Mouse (Mus musculus): ENCODE data around the gene Itih3. TPM values are rescaled to one million over a fixed set of nuclear protein-coding genes. Genes with fewer than 3 reads are reported as not detected.

Gene Itih3
- polyA plus RNA-seq, 1 experiment from 2014 or later = 0.05 TPM

- Histone ChIP-seq H3K27ac (ENCODE audit: low read depth, low read length) (no peak overlapping the region), H3K4me1 (replicated peaks; ENCODE audit: control insufficient read depth, insufficient read depth, low read length) (no peaks in the 10 kb centered on the region), H3K4me2 (ENCODE audit: low read depth, low read length, severe bottlenecking) (no peak overlapping the region), H3K4me3 (ENCODE audit: low read depth, low read length) (no peak overlapping the region), H3K9me3 (ENCODE audit: control insufficient read depth, low read length) (no peaks in the 10 kb centered on the region), H3K27me3 (ENCODE audit: control insufficient read depth, insufficient read depth, low read length) (no peaks in the 10 kb centered on the region), H3K9ac (ENCODE audit: low read length) (no peak overlapping the region), H3K36me3 (ENCODE audit: control insufficient read depth, insufficient read depth, low read length) (no peaks in the 10 kb centered on the region)
- 92% methylated on average over 8 of the region's 8 CpGs for WGBS
- ATAC-seq (replicated peaks; ENCODE audit: low FRiP score) (no peak), DNase-seq (ENCODE audit: low spot score) (no peak)
Observed at GRCm38 (mm10) chr14:30911141-30911540, 12.4 kb downstream of the Itih3 start.

- no peaks in the 10 kb centered on the region for H3K4me1 ChIP-seq (replicated peaks; ENCODE audit: control insufficient read depth, insufficient read depth, low read length)
- 91% methylated on average over 3 of the region's 3 CpGs for WGBS
- no peak overlapping the region for H3K27ac ChIP-seq (ENCODE audit: low read depth, low read length)
- no peak for ATAC-seq (replicated peaks; ENCODE audit: low FRiP score)
- no peak overlapping the region for H3K4me3 ChIP-seq (ENCODE audit: low read depth, low read length)
- no peak overlapping the region for H3K4me2 ChIP-seq (ENCODE audit: low read depth, low read length, severe bottlenecking)
- DNase-seq (ENCODE audit: low spot score) = no peak
- H3K27me3 ChIP-seq (ENCODE audit: control insufficient read depth, insufficient read depth, low read length) = no peaks in the 10 kb centered on the region
- H3K9me3 ChIP-seq (ENCODE audit: control insufficient read depth, low read length) = no peaks in the 10 kb centered on the region
- no peaks in the 10 kb centered on the region for H3K36me3 ChIP-seq (ENCODE audit: control insufficient read depth, insufficient read depth, low read length)
- no peak overlapping the region for H3K9ac ChIP-seq (ENCODE audit: low read length)
Observed at GRCm38 (mm10) chr14:30907814-30908265, 15.7 kb downstream of the Itih3 start.

GRCm38 (mm10) chr14:30906001-30906400 lies 17.6 kb downstream of the Itih3 start:
- Histone ChIP-seq H3K4me2 (ENCODE audit: low read depth, low read length, severe bottlenecking) (no peak overlapping the region), H3K4me3 (ENCODE audit: low read depth, low read length) (no peak overlapping the region), H3K27ac (ENCODE audit: low read depth, low read length) (no peak overlapping the region), H3K36me3 (ENCODE audit: control insufficient read depth, insufficient read depth, low read length) (no peaks in the 10 kb centered on the region), H3K4me1 (replicated peaks; ENCODE audit: control insufficient read depth, insufficient read depth, low read length) (no peaks in the 10 kb centered on the region), H3K9ac (ENCODE audit: low read length) (no peak overlapping the region), H3K9me3 (ENCODE audit: control insufficient read depth, low read length) (no peaks in the 10 kb centered on the region), H3K27me3 (ENCODE audit: control insufficient read depth, insufficient read depth, low read length) (no peaks in the 10 kb centered on the region)
- WGBS = 93% methylated on average over 6 of the region's 6 CpGs
- ATAC-seq (replicated peaks; ENCODE audit: low FRiP score) (no peak), DNase-seq (ENCODE audit: low spot score) (no peak)

GRCm38 (mm10) chr14:30904307-30904706 lies 19.3 kb downstream of the Itih3 start:
- ATAC-seq (replicated peaks; ENCODE audit: low FRiP score) (no peak), DNase-seq (ENCODE audit: low spot score) (no peak)
- H3K9ac ChIP-seq (ENCODE audit: low read length) = no peak overlapping the region
- H3K4me3 ChIP-seq (ENCODE audit: low read depth, low read length) = no peak overlapping the region
- H3K4me2 ChIP-seq (ENCODE audit: low read depth, low read length, severe bottlenecking) = no peak overlapping the region
- H3K27ac ChIP-seq (ENCODE audit: low read depth, low read length) = no peak overlapping the region
- H3K27me3 ChIP-seq (ENCODE audit: control insufficient read depth, insufficient read depth, low read length) = no peaks in the 10 kb centered on the region
- H3K9me3 ChIP-seq (ENCODE audit: control insufficient read depth, low read length) = 0 out of 2 replicates have a peak, but pooled peaks cover 2% of the 10 kb centered on the region
- no peaks in the 10 kb centered on the region for H3K4me1 ChIP-seq (replicated peaks; ENCODE audit: control insufficient read depth, insufficient read depth, low read length)
- H3K36me3 ChIP-seq (ENCODE audit: control insufficient read depth, insufficient read depth, low read length) = no peaks in the 10 kb centered on the region
- WGBS = 92% methylated on average over 8 of the region's 8 CpGs

- Histone ChIP-seq H3K4me1 (replicated peaks; ENCODE audit: control insufficient read depth, insufficient read depth, low read length) (no peaks in the 10 kb centered on the region), H3K4me2 (ENCODE audit: low read depth, low read length, severe bottlenecking) (no peak overlapping the region), H3K4me3 (ENCODE audit: low read depth, low read length) (no peak overlapping the region), H3K27ac (ENCODE audit: low read depth, low read length) (no peak overlapping the region), H3K27me3 (ENCODE audit: control insufficient read depth, insufficient read depth, low read length) (no peaks in the 10 kb centered on the region), H3K9me3 (ENCODE audit: control insufficient read depth, low read length) (0 out of 2 replicates have a peak, but pooled peaks cover 2% of the 10 kb centered on the region), H3K36me3 (ENCODE audit: control insufficient read depth, insufficient read depth, low read length) (no peaks in the 10 kb centered on the region), H3K9ac (ENCODE audit: low read length) (no peak overlapping the region)
- no peak for DNase-seq (ENCODE audit: low spot score)
- WGBS = 76% methylated on average over 3 of the region's 3 CpGs
- ATAC-seq (replicated peaks; ENCODE audit: low FRiP score) = no peak
Observed at GRCm38 (mm10) chr14:30903036-30903435, 20.5 kb downstream of the Itih3 start.

GRCm38 (mm10) chr14:30902628-30903027 lies 20.9 kb downstream of the Itih3 start:
- no peak overlapping the region for H3K9ac ChIP-seq (ENCODE audit: low read length)
- no peak overlapping the region for H3K27ac ChIP-seq (ENCODE audit: low read depth, low read length)
- H3K4me1 ChIP-seq (replicated peaks; ENCODE audit: control insufficient read depth, insufficient read depth, low read length) = no peaks in the 10 kb centered on the region
- ATAC-seq (replicated peaks; ENCODE audit: low FRiP score) (no peak), DNase-seq (ENCODE audit: low spot score) (no peak)
- no peaks in the 10 kb centered on the region for H3K27me3 ChIP-seq (ENCODE audit: control insufficient read depth, insufficient read depth, low read length)
- H3K36me3 ChIP-seq (ENCODE audit: control insufficient read depth, insufficient read depth, low read length) = no peaks in the 10 kb centered on the region
- H3K4me2 ChIP-seq (ENCODE audit: low read depth, low read length, severe bottlenecking) = no peak overlapping the region
- H3K4me3 ChIP-seq (ENCODE audit: low read depth, low read length) = no peak overlapping the region
- 93% methylated on average over 5 of the region's 5 CpGs for WGBS
- 0 out of 2 replicates have a peak, but pooled peaks cover 2% of the 10 kb centered on the region for H3K9me3 ChIP-seq (ENCODE audit: control insufficient read depth, low read length)

GRCm38 (mm10) chr14:30899972-30900371 lies 23.6 kb downstream of the Itih3 start:
- Histone ChIP-seq H3K36me3 (ENCODE audit: control insufficient read depth, insufficient read depth, low read length) (no peaks in the 10 kb centered on the region), H3K4me2 (ENCODE audit: low read depth, low read length, severe bottlenecking) (no peak overlapping the region), H3K4me3 (ENCODE audit: low read depth, low read length) (no peak overlapping the region), H3K9ac (ENCODE audit: low read length) (no peak overlapping the region), H3K4me1 (replicated peaks; ENCODE audit: control insufficient read depth, insufficient read depth, low read length) (no peaks in the 10 kb centered on the region), H3K9me3 (ENCODE audit: control insufficient read depth, low read length) (0 out of 2 replicates have a peak, but pooled peaks cover 2% of the 10 kb centered on the region), H3K27me3 (ENCODE audit: control insufficient read depth, insufficient read depth, low read length) (no peaks in the 10 kb centered on the region), H3K27ac (ENCODE audit: low read depth, low read length) (no peak overlapping the region)
- DNase-seq (ENCODE audit: low spot score) (no peak), ATAC-seq (replicated peaks; ENCODE audit: low FRiP score) (no peak)
- WGBS = 32% methylated on average over 3 of the region's 3 CpGs

- Histone ChIP-seq H3K9me3 (ENCODE audit: control insufficient read depth, low read length) (no peaks in the 10 kb centered on the region), H3K27ac (ENCODE audit: low read depth, low read length) (no peak overlapping the region), H3K9ac (ENCODE audit: low read length) (no peak overlapping the region; the same call in 1 of the 2 replicates), H3K4me2 (ENCODE audit: low read depth, low read length, severe bottlenecking) (no peak overlapping the region), H3K27me3 (ENCODE audit: control insufficient read depth, insufficient read depth, low read length) (no peaks in the 10 kb centered on the region), H3K36me3 (ENCODE audit: control insufficient read depth, insufficient read depth, low read length) (no peaks in the 10 kb centered on the region), H3K4me3 (ENCODE audit: low read depth, low read length) (no peak overlapping the region), H3K4me1 (replicated peaks; ENCODE audit: control insufficient read depth, insufficient read depth, low read length) (no peaks in the 10 kb centered on the region)
- DNase-seq (ENCODE audit: low spot score) (no peak), ATAC-seq (replicated peaks; ENCODE audit: low FRiP score) (no peak)
- WGBS = 22% methylated on average over 9 of the region's 9 CpGs
Observed at GRCm38 (mm10) chr14:30888271-30888732, 35.3 kb downstream of the Itih3 start.

GRCm38 (mm10) chr14:30886204-30886603 lies 37.4 kb downstream of the Itih3 start, which contains the start of gene Itih4:
Gene Itih4 (plus strand): TSS chr14:30886476.
- DNase-seq (ENCODE audit: low spot score) (no peak), ATAC-seq (replicated peaks; ENCODE audit: low FRiP score) (no peak)
- H3K36me3 ChIP-seq (ENCODE audit: control insufficient read depth, insufficient read depth, low read length) = no peaks in the 10 kb centered on the region
- no peak within 1 kb of the TSS for H3K4me2 ChIP-seq (ENCODE audit: low read depth, low read length, severe bottlenecking)
- no peaks in the 10 kb centered on the region for H3K9me3 ChIP-seq (ENCODE audit: control insufficient read depth, low read length)
- WGBS = 84% methylated on average over 3 of the region's 3 CpGs
- no peak within 1 kb of the TSS for H3K9ac ChIP-seq (ENCODE audit: low read length)
- no peaks in the 10 kb centered on the region for H3K27me3 ChIP-seq (ENCODE audit: control insufficient read depth, insufficient read depth, low read length)
- H3K27ac ChIP-seq (ENCODE audit: low read depth, low read length) = no peak within 1 kb of the TSS
- H3K4me3 ChIP-seq (ENCODE audit: low read depth, low read length) = no peak within 1 kb of the TSS
- H3K4me1 ChIP-seq (replicated peaks; ENCODE audit: control insufficient read depth, insufficient read depth, low read length) = no peaks in the 10 kb centered on the region
